In the genomic region with DNA sequence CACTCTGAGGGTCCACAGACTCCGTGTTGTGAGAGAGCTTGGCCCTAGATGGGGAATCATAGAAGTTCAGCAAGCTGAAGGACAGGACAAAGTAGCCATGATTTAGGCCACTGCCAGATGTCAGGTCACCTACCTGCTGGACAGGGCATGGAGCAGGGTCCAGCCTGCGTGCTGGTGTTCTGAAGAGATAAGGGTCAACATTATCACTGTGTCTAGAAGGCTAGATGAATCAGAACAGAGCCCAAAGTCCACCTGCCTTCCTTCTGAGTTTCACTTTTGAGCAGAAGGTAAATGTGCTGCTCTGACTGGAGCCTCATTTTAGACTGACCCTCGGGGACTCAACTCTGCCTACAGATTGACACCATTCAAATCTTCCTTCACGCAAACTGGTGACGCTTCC, we compare ENCODE assay signal across 25 mouse cellular contexts. TPM values are rescaled to one million over a fixed set of nuclear protein-coding genes. Genes with fewer than 3 reads are reported as not detected.
A peak's percentile ranks its signal among the peaks of the same experiment; 100 is the strongest.
DNase-seq lines count a peak whose midpoint lies in the region; ATAC-seq and TF ChIP-seq lines count a peak whose summit lies in the region.
"Had no signal": no experiment of that assay in that cellular context is flagged by ENCODE, and none has a peak within 500 bp of the region (broad histone marks: within the 10 kb centered on the region; RNA-seq: fewer than 3 reads in every experiment).

A gene (plus strand): TSS at position 284 of the 400 bp plus-strand sequence.

- H3K4me2 ChIP-seq in intestine, embryonic 15.5 days (replicated peaks) = no peak within 1 kb of the TSS
- H3K4me2 ChIP-seq: forebrain, embryonic 13.5 days; heart, embryonic 13.5 days; hindbrain, embryonic 14.5 days; liver, embryonic 12.5 days had no signal

- no peaks in the 10 kb centered on the region; the same call in 1 of the 2 replicates for H3K9me3 ChIP-seq in intestine, embryonic 15.5 days
- H3K9me3 ChIP-seq: forebrain, embryonic 13.5 days; heart, embryonic 13.5 days; liver, embryonic 12.5 days had no signal

- no peak within 1 kb of the TSS for H3K9ac ChIP-seq in liver, adult 2 months (ENCODE audit: low read depth, low read length)
- no peak within 1 kb of the TSS for H3K9ac ChIP-seq in intestine, embryonic 15.5 days
- H3K9ac ChIP-seq: forebrain, embryonic 13.5 days; heart, embryonic 13.5 days; hindbrain, embryonic 14.5 days; liver, embryonic 12.5 days had no signal

- DNase-seq in liver, adult 2 months (ENCODE audit: extremely low read depth, low read depth, low spot score) = no peak
- DNase-seq in liver = no peak
- DNase-seq in layer of hippocampus, adult 18-20 months (ENCODE audit: low spot score in 2 of 2) = no peak
- DNase-seq in adrenal gland, adult 18-20 months (ENCODE audit: low spot score in 2 of 2) = no peak
- DNase-seq: adrenal gland, adult 2 months; cerebellum, adult 11-12 months; cerebellum, postnatal 10 days; gastrocnemius, postnatal 36 days; kidney, adult 2 months; midbrain, embryonic 14.5 days; right cerebral cortex, adult 18-20 months had no signal

- H3K36me3 ChIP-seq in liver, adult 2 months (ENCODE audit: control insufficient read depth, insufficient read depth, low read length) = no peaks in the 10 kb centered on the region
- H3K36me3 ChIP-seq in intestine, embryonic 15.5 days = no peaks in the 10 kb centered on the region
- H3K36me3 ChIP-seq: heart, embryonic 13.5 days; liver, embryonic 12.5 days had no signal

- WGBS in liver, adult 2 months = 80% methylated on average over 5 of the region's 5 CpGs
- 68% methylated on average over 5 of the region's 5 CpGs for WGBS in bone marrow, adult 2 months
- WGBS in intestine, embryonic 15.5 days = 79% methylated on average over 5 of the region's 5 CpGs

- TF ChIP-seq CTCF in liver, adult 2 months (IDR thresholded peaks at IDR 0.05; ENCODE audit: low read depth, low read length) = no peak
- TF ChIP-seq CTCF in bone marrow, adult 2 months (IDR thresholded peaks at IDR 0.05; ENCODE audit: control insufficient read depth, insufficient read depth, low read length) = no peak

- ATAC-seq in intestine, embryonic 15.5 days = peak; percentile 75; the same call in 1 of the 2 replicates
- ATAC-seq in monocyte, adult 5-6 weeks (replicated peaks; ENCODE audit: insufficient number of reproducible peaks, low FRiP score, low TSS enrichment, poor library complexity, severe bottlenecking) = peak; percentile 20; the same call in 1 of the 2 replicates
- ATAC-seq in megakaryocyte, adult 5-6 weeks (ENCODE audit: poor library complexity, severe bottlenecking) = no peak
- ATAC-seq: forebrain, embryonic 13.5 days; liver, embryonic 12.5 days; lung, postnatal 0 days had no signal

- H3K27ac ChIP-seq in liver, adult 2 months (replicated peaks; ENCODE audit: insufficient read depth, low read depth, low read length) = 0 out of 2 replicates have a peak within 1 kb of the TSS, but pooled peaks have one; percentile 28
- H3K27ac ChIP-seq in bone marrow, adult 2 months (ENCODE audit: control insufficient read depth, insufficient read depth, low read depth, low read length, poor library complexity) = peak within 1 kb of the TSS; percentile 89
- no peak within 1 kb of the TSS for H3K27ac ChIP-seq in intestine, embryonic 15.5 days
- H3K27ac ChIP-seq: forebrain, embryonic 13.5 days; heart, embryonic 13.5 days; hindbrain, embryonic 14.5 days; liver, embryonic 12.5 days had no signal

- no peaks in the 10 kb centered on the region; the same call in 1 of the 2 replicates for H3K4me1 ChIP-seq in liver, adult 2 months (ENCODE audit: control insufficient read depth, insufficient read depth, low read length)
- peaks cover 11% of the 10 kb centered on the region for H3K4me1 ChIP-seq in bone marrow, adult 2 months (ENCODE audit: control insufficient read depth, insufficient read depth, low read length)
- H3K4me1 ChIP-seq in intestine, embryonic 15.5 days (replicated peaks) = no peaks in the 10 kb centered on the region
- H3K4me1 ChIP-seq: forebrain, embryonic 13.5 days; heart, embryonic 13.5 days; liver, embryonic 12.5 days had no signal

- H3K4me3 ChIP-seq in liver, adult 2 months (ENCODE audit: insufficient read depth, low read depth, low read length) = no peak within 1 kb of the TSS
- H3K4me3 ChIP-seq in bone marrow, adult 2 months (replicated peaks; ENCODE audit: control insufficient read depth, low read depth, low read length) = peak within 1 kb of the TSS; percentile 3
- H3K4me3 ChIP-seq in intestine, embryonic 15.5 days (replicated peaks) = no peak within 1 kb of the TSS
- H3K4me3 ChIP-seq: forebrain, embryonic 13.5 days; heart, embryonic 13.5 days; liver, embryonic 12.5 days had no signal

- no peak for TF ChIP-seq POLR2A in liver, adult 2 months (IDR thresholded peaks at IDR 0.05; ENCODE audit: extremely low read depth, insufficient read depth, low read length)
- TF ChIP-seq POLR2A in bone marrow, adult 2 months (IDR thresholded peaks at IDR 0.05; ENCODE audit: borderline replicate concordance, control insufficient read depth, low read depth, low read length) = no peak

- H3K27me3 ChIP-seq in liver, adult 2 months (ENCODE audit: control insufficient read depth, insufficient read depth, low read length) = 0 out of 2 replicates have a peak, but pooled peaks cover 3% of the 10 kb centered on the region
- no peaks in the 10 kb centered on the region; the same call in 1 of the 2 replicates for H3K27me3 ChIP-seq in intestine, embryonic 15.5 days (replicated peaks)

- no peaks in the 10 kb centered on the region for H3K79me2 ChIP-seq in liver, adult 2 months (ENCODE audit: control insufficient read depth, insufficient read depth, low read length)

RNA-seq across cellular contexts. Expression of the gene that starts here (rescaled TPM):
- total RNA-seq in liver, adult 2 months (2014; rRNA removed) = 0.09 TPM in 1 of 2 replicates, not detected in the other
- 0.05 TPM in 1 of 2 replicates, not detected in the other for polyA plus RNA-seq in liver, adult 2 months (2012; rRNA removed)
- 1.1 and 1.8 TPM in 2 replicates for polyA plus RNA-seq in bone marrow, adult 2 months (2011; ENCODE audit: insufficient read depth, insufficient read length, low replicate concordance, missing spikeins)
- polyA plus RNA-seq in intestine, embryonic 15.5 days (2015; fragmentation: Nextera tagmentation; extraction: Ambion mirVana) = 3.7 and 5.0 TPM in 2 replicates
- total RNA-seq in monocyte, adult 5-6 weeks (2017) = 0.76 TPM in 1 of 3 replicates, not detected in the others
- under 1 TPM; 0.28 to 0.87 TPM for total RNA-seq in layer of hippocampus, adult 18-20 months (2021)
- under 1 TPM; 0.27 to 0.38 TPM for total RNA-seq in adrenal gland, adult 18-20 months (2021)
- 0.09 TPM in 1 of 2 replicates, not detected in the other for total RNA-seq in megakaryocyte, adult 5-6 weeks (2015)
- 0.33 TPM in 1 of 2 replicates, not detected in the other for total RNA-seq in megakaryocyte, adult 5-6 weeks (2017)
- total RNA-seq: hematopoietic stem cell, adult 5-6 weeks had no signal
- polyA plus RNA-seq: cortical plate, adult 2 months; forebrain, embryonic 13.5 days; heart, embryonic 13.5 days; hindbrain, embryonic 14.5 days; kidney, embryonic 16.5 days; limb, embryonic 11.5 days; lung, postnatal 0 days; midbrain, embryonic 14.5 days; neural tube, embryonic 11.5 days had no signal

Comparison
In these comparisons a context has a peak if more than half of its experiments do, and no peak if none do; other contexts are left out.
1. Peak in ATAC-seq in monocyte, adult 5-6 weeks; RNA of the gene not detected or under 1 TPM.